Mouse (Mus musculus) adrenal gland, postnatal 10 days (tissue): ENCODE data around the gene Ttc27. TPM values are rescaled to one million over a fixed set of nuclear protein-coding genes. Genes with fewer than 3 reads are reported as not detected.
"Not testable (repeated sequence)": the region's sequence is repeated elsewhere in the genome, so short reads cannot be mapped to it uniquely, and the experiment has no call there.

Experiments used
- DNase-seq: peaks from one replicate; pipeline ENCODE4 v3.0.0; 2021; ENCODE audit warnings: mixed read lengths
- long read RNA-seq, 2 experiments: library from polyadenylated mRNA; stranded (forward); transcript quantifications; one replicate each; pipeline ENCODE4 v2.0.0; 2021
- total RNA-seq, 2 experiments: library from RNA; stranded (reverse); gene quantifications; 2 replicates each; pipeline ENCODE4 v1.2.3; 2021

Gene Ttc27
- total RNA-seq, result 10 to 100 TPM; 21.6 to 26.2 TPM
- long read RNA-seq, experiment 1, transcript Ttc27-201 (20 exons, 2,838 nt), result major isoform, 8 of 15 reads
- long read RNA-seq, experiment 1, partial matches to known transcripts, result 4 of 15 reads
- long read RNA-seq, experiment 1, other reads (novel, unspliced or antisense), result 2 of 15 reads
- long read RNA-seq, experiment 2, transcript Ttc27-201 (20 exons, 2,838 nt), result major isoform, 5 of 8 reads
- long read RNA-seq, experiment 2, partial matches to known transcripts, result 1 of 8 reads
- long read RNA-seq, experiment 2, other reads (novel, unspliced or antisense), result 1 of 8 reads

DNA sequence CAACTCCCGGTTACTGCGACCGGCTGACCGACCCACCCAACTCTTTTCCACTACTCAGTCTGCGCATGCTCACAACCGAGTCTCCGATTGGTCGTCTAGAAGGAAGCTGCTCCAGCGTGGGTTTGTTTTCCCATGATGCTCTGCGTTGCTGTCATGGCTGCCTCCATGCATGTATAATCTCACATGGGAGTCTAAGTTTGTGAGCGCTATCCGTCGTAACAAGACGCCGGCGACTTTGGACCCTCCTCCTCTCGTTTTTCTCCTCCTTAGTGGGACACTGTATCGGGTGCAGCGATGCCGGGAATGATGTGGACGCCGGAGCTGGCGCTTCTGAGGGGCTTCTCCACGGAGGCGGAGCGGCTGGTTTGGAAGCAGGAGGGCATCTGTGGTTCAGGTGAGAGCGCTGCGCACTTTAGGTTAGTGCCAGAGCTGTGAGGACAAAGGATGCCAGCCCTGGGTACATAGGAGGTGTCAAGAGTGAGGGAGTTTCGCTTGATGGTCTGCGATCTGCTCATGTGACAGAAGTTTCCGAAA lies at the start of gene Ttc27:
TSS of gene Ttc27 (plus strand) at position 115 of the 534 bp plus-strand sequence.
- peak; percentile 96 for DNase-seq

DNA sequence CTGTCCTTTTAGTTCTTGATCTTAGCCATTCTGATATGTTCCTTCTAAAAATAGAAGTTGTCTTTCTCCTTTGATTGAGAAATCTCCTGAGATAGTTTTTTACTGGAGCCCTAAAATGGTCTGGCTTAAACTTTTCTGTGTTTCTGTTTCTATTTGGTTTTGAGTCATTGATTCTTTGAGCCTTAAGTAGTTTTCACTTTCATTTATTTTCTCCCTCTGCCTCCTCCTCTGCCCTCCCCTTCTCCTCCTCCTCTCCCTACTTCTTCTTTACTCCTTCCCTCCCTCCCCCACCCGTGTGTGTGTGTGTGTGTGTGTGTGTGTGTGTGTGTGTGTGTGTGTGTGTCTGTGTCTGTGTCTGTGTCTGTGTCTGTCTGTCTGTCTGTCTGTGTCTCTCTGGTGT lies 49.5 kb upstream of the Ttc27 start:
- DNase-seq, result no peak

DNA sequence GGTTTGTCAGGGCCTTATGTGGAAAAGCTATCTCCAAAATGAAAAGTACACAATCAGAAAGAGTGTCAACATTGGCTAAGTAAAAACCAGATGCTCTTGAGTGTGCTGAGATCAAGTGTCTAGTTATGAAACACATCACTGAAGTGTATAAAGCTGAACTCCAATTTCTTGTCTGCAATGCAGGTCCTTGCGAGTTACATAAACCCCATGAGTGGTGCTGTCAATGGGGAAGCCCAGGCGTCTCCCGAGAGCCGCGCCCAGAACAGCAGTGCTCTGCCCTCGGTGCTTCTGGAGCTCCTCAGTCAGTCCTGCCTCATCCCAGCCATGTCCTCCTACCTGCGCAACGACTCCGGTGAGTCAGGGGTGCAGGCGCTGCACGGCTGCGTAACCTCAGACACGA lies 47.5 kb upstream of the Ttc27 start:
- no peak for DNase-seq

DNA sequence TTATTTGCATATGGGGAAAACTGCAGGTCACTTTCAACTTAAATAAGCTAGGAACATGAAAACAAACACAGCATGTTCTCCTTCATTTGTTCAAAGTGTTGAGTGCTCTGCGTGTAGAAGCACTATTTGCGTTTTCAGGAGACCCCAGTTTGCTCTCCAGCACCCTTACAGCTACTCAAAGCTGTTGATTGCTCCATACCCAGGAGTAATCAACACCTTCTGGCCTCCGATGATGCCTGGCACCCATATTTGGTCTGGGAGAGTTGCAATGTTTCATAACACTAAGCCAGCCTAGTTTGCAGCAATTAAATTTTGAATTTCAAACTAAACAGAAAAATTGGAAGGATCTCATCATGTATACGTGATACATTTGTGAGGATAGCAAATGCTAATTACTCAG lies 45.1 kb upstream of the Ttc27 start:
- DNase-seq, result no peak

DNA sequence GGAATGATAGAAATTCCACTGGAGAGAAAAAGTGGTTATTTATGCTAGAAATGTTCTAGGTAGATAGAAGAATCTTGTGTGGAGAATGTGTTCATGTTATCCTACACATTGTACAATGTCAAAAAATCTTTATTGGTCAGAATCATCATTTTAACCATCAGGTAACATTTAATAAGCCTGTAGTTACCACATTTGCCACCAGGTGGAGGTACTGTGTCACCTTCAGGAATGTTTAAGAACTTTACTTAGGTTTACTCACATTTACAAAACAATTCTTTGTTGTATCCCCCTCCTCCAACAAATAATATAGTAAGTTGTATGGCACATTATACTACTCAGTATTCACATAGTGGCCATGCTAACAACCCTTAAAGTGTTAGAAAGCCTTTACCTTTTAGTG lies 44.3 kb upstream of the Ttc27 start:
- DNase-seq, result peak; percentile 49

DNA sequence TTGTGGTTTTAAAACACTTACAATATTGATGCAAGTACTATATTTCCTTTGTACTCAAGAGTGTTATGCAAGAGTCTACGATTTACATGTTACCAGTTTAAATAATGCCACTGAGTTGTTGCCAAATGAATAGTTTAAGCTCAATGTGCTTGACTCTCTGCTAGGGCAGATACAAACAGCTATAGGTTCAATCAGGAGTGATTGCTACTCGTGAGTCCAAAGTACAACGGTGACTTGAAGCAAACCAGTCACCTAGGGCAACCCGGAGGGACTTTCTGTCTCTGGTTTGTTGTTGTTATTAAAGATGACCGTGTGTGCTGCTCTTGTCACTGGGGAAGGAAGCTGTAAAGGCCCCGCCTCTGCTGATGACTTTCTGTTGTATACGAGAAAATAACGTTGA lies 39.5 kb upstream of the Ttc27 start:
- no peak for DNase-seq

DNA sequence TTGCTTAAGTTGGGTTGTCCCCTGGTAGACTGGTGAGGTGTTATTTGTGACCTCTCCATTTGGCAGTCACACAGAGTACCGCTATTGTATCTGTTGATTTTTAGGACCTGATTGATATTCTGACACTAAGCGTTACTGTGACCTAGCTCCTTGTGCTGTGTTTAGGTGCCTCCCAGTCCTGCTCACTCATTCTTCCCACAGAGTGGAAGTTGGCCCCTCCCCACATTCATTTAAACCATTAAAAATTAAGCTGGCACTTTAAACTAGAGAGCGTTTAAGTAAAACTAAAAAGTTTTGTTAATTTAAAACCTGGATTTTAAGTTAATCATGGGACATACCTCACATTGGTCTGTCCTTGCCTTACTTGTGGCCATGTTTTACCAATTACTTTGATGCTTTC lies 32.6 kb upstream of the Ttc27 start:
- no peak for DNase-seq

DNA sequence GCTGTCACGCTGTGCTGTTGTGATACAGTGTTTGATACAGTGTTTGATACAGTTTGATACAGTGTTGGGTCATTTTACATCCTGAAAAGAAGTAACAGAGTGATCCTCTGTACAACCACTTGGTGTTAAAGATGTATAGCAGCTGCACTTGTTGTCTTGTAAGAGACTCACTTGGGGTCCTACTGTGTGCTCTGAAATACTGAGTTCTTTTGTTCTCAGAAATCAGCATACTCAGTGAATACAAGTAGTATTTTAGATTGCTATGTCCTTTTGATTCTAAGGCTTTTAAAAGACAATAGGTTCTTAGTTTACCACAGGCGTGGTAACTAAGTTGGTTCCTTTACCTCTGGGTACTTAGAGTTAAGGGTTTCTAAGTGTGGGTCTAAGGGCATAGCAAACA lies 29.0 kb upstream of the Ttc27 start:
- DNase-seq, result no peak

DNA sequence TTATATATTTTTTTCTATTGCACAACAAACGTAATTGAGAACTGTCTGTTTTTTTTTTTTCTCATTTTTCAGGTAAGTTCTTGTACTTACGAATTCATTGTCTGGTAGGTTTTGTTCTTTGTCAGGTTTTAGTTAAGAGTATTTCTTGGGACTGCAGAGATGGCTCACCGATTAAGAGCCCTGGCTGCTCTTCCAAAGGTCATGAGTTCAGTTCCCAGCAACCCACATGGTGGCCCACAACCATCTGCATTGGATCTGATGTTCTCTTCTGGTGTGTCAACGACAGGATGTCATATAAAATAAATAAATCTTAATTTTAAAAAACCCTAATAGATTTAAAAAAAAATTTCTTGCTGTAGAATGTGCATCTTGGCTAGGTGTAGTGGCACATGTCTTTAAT lies 28.1 kb upstream of the Ttc27 start:
- DNase-seq, result no peak

DNA sequence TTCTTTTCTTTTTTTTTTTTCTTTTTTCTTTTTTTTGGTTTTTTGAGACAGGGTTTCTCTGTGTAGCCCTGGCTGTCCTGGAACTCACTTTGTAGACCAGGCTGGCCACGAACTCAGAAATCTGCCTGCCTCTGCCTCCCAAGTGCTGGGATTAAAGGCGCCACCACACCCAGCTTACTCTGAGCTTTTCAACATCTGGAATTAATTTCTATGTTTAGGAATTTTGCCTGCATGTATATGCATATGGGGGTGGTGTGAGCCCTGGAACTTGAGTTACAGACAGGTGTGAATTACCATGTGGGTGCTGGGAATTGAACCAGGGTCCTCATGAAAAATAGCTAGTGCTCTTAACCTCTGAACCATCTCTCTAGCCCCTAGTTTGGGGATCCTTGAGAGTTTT lies 15.9 kb upstream of the Ttc27 start:
- DNase-seq, result not testable (repeated sequence)

DNA sequence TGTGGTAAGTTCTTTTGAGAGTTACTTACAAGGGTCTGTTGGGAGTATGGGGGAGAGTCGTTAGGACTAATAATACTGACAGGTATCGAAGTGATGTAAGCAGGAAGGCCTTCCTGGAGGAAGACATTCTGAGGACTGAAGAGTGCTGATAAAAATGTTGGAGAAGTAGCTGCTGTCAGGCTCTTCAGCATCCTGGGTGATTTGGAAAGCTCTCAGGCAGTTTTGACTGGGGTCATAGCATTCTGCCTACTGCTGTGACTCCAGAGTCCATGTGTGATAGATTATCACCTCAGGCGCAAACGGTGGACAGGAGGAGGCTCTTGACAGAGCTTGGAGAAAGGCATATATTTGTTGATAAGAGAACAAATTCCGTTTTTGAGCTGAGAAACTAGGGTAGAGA lies 12.1 kb upstream of the Ttc27 start:
- no peak for DNase-seq

DNA sequence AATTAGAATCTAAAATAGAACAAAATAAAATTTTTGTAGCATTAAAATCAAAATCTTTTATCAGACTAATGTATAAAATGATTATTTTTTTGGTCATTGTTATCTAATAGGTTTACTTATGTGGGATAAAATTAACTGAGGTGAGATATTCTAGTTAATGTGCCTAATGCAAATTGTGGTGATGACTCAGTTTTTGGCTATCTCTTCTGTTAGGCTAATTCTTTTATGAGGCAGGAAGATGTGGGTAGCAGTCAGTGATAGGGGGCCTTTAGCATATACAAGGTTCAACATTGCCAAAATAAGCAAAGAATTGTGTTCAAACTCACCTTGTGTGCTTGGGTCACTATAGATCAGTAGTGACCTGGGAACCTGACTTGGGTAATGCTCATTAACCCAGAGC lies 10.9 kb upstream of the Ttc27 start:
- DNase-seq, result no peak

DNA sequence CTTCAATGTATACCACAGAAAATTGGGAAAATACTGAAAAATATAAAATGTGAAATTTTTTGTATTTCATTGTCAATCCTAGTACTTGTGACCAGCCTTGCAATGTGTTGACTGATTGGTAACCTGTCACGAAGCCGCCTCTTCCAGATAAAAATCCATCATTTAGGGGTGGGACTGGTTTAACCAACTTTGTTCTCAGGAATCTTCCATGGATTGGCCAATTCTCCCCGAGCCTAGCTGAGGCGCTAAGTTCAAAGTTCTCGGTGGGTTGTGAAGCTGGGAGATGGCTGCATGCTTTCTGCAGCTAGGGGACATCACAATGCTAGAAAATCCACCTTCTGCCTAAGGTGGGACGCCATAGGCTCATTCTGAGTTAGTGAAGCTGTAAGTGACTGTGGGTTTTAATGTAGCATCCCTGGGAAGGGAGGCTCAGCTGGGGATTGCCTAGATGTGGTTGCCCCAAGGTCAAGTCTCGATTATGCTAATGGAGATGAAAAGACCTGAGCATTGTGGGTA lies 9.8 kb upstream of the Ttc27 start:
- no peak for DNase-seq

DNA sequence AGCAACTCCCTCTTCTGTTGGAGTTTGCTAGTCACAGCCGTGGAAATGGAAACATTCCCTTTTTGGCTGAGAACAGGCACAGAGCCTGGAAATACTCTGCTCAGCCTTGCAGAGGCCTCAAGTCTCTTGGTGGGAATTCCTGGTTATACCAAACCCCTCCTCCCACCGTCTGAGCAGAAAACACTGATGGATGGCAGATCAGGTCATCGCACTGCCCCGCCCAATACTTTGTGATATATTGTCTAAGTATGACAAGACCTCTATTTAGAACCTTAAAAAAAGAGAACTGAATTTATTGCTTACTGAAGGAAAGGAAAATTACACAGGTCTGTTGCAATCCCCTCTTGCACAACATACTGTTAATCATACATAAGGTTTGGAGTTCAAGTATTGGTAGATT lies 6.8 kb upstream of the Ttc27 start:
- DNase-seq, result no peak

DNA sequence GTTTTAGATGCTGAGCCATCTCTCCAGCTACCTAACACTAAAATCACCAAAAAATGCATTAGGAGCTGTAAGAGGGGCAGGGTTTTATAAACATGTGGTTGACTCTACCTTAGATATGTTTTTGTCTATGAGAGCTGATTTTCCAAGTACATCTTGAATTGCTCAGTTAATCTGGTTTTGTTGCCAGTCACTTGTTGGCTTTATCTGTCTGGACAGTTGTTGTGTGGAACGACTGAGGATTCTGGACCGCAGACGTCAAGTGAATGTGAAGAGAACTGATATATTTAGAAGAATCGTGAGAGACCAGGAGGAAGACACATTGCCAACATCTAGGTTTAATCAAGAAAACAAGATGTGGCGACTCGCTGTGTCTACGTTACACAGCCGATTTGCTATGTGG lies 5.9 kb upstream of the Ttc27 start:
- no peak for DNase-seq

DNA sequence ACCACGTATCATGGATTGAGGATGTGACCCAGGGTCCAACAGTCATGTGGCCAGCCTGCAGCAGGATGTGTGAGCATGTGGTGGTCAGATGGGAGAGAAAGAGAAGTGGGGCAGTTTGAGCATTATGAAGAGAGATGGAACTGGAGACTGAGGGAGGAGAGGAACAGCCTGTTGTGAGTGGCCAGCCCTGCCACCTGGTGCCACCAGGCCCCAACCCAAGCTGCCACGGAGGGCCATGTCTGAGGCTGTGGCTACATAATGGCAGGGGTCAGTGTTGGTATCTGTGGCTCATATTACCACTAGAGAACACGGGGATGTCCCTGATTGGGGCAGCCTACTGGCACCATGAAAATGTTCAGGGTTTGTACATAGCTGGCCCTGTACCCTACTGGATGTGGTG lies 2.4 kb upstream of the Ttc27 start:
- DNase-seq, result no peak

DNA sequence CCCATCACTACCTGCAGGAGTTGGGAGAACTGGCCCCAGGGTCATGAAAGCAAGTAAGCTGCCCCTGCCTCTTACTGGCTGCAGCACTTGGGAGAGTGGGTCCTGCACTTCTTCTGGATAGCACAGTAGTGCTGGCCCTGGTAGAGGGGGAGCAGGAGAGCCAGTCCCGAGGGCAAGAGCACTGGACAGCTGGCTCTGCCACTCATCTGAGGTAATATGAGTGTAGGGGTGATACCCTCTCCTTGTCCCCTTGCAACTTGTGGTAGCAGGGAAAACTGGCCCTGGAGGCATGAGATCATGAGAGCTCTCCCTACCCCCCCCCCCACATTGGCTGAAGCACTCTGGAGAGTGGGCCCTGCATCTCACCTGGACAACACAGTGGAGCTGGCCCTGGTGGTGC lies 1.8 kb upstream of the Ttc27 start:
- no peak for DNase-seq

DNA sequence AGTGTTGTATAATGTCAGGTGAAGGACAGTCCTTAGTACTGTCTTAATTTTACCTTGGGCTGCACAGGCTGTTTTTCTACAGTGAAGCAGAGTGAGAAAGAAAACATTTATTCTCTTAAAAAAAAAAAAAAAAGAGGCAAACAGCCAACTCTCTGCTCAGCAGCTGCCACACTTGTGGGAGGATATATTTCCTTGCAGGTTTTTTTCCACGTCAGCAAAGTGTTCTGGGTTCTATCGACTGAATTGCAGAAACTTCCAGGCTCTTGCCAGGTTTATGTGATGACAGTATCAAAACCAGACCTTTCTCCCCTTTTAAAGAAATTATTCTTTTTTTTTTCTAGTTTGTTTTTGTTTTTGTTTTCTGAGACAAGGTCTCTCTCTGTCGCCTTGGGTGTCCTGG lies 889 bp upstream of the Ttc27 start:
- no peak for DNase-seq

DNA sequence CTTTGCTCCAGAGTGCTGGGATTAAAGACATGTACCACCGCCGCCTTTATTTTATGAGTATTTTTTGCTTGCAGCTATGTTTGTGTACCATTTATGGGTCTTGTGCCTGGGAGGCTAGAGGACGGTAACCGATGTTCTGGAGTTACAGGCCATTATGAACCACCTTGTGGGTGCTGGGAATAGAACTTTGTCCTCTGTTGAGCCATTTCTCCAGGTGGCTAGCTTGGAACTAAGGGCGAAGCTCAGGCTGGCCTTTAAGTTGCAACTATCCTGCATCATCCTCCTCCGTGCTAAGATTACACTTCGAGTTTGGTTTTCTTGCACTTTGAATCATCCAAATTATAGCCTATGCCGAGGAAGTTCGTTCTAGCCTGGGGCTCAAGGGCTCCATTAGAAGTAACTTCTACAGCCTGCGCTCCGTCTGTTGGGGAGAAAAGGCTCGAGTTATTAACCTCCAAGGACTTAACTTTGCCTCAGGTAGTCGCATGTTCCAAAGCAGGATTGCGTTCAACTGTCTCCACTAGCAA lies 378 bp upstream of the Ttc27 start:
- DNase-seq, result no peak

DNA sequence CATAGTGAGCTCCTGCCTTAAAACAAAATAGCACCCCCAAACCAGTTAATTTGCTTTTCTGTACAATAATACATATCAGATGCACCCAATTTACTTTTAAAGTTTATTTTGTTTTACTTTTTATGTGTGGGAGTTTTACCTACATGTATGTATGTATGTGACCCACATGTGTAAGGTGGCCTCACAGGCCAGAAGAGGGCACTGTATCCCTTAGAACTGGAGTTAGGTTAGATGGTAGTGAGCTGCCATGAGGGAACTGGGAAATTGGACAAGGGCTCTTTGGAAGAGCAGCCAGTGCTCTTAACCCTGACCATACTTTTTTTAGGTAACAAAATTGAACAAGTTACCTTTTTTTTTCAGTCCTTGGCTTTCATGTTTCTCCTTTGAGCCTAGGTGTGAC lies 15.3 kb downstream of the Ttc27 start:
- no peak for DNase-seq

DNA sequence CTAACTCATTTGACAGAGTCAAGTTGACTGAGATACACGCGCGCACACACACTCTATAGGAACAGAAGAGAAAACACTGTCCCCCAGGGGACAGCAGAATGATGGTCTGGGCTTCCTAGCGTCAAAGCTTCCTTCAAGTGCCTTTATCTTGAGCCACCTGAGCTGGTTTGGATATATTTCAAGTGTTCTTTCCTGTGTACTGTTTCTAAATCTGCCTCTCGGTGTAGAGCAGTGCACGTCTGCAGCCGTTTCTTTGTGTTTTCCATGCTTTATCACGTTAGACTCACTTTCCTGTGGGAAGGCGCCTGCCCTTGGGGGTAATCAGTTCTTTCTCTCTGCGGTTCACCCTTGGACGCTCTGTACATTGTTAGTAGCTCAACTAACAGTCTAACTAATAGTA lies 17.9 kb downstream of the Ttc27 start:
- no peak for DNase-seq

DNA sequence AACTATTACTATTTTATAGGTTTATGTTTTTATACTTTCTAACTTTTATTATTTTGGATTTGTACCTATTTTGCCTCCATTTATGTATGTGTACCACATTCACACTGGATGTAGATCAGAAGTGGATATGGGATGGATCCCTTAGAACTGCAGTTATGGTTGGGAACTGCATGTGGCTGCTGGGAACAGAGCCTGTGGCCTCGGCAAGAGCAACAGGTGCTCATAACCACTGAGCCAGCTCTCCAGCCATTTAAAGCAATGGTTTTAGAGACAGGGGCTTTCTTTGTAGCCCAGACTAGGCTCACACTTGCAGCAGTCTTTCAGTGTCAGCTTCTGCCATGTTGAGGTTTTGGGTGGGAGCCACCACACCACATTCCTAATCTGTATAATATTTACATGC lies 32.1 kb downstream of the Ttc27 start:
- DNase-seq, result no peak

DNA sequence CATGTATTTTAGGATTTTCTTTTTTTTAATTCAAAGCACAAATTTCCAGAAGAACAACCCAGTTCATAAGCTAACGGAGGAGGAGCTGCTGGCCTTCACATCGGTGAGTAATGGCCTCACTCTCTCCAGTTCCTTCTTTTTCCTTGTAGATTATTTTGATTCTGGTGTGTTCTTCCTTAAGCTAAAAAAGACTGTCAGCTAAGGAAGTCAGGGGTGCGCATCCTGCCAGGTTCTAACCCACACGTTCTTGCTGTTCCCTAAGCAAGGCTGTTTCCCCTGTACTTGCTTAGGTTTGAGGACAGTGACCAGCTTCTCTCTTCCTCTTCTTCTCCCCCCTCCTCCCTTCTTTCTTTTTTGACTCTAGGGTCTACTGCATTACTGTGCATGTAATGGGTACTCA lies 33.5 kb downstream of the Ttc27 start:
- DNase-seq, result no peak

DNA sequence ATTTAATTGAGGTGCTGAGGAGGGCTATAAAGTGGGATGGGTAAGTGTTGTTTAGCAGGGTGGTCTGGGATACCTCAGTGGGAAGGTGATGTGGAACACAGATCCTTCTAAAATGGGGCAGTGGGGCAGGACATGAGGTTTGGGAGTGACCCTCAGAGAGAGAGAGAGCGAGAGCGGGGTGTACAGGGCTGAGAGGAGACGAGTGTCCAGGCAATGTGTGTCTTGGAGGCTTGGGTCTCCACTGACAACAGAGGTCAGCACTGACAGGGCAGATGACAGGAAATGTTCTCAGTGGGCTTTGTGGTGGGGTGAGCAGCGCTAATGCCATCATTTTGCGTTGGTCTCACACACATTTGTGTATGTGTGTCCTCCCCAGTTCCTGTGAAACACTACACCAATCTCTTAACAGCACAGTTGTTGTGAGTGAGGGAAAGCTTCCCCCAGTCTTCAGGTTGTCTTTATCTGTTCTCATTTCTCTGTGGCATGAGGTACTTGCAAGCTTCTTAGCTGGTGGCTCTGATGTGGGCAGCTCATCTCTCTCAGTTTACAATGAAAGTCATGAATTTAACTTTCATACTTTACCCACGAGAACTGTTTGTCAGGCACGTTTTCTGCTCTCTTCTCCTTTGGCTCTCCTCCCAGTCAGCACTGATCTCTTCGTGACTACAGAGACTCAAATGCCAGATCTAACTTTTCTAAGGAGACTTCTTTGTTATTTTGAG lies 35.5 kb downstream of the Ttc27 start:
- no peak for DNase-seq
